Mouse (Mus musculus): ENCODE data around the gene Thsd4.

The Thsd4 gene

DNA sequence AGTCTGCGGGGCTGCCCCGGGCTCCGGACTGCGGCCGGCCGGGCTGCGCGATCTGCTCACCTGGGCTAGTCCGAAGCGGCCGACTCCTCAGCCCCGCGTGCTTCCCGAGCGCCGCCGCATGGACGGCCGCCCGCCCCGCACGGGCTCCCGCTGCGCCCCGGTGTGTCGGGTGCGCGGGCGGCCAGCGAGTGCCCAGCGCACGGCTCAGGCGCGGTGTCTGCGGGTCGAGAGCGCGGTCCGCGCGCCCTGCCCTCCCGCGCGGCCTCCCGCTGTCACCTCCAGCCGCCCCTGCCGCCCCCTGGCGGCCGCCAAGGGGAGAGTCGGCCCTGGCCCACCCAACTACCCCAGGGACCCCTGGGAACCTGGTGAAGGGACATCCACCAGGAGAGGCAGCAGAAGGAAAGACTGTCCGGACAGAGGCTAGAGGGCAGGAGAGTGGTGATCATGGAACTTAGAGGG is at the start of gene Thsd4:
Gene Thsd4 (minus strand): TSS at position 241 of the 459 bp plus-strand sequence.
- DNase-seq: peak; percentile 47

DNA sequence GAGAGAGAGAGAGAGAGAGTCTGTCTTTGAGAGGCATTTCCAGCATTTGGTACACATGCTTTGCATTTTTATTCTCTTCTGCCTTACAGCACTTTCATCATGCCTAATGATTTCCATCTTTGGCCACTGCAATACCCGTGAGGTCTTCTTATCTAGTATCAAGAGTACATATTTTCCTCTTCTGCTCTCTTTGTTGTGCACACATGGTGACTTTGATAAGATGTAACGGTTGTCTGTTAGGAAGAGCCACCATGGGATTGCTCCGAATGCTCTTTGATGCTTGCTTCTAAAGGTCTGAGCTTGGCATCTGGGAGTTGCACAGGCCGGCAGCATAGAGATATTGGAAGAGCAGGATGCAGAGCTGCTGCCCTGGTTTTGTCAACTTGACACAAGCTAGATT is 49.2 kb upstream of the Thsd4 start:
- DNase-seq: no peak

DNA sequence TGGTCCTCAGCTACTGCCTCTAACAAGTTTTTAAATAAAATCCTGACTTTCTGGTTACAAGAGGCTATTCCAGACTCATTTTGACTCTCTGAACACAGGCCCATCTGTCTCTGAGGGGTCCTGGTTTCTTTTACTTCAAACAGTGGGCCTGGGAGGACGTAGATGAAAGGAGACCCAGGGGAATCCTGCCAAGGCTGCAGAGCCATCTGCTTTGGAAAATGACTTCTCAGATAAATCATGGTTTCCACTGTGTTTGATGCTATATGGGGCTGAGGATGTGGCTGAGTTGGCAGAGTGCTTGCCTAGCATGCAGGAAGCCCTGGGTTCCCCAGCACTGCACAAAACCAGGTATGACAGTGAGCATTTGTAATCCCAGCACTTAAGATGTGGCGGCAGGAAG is 47.5 kb upstream of the Thsd4 start:
- no peak for DNase-seq

DNA sequence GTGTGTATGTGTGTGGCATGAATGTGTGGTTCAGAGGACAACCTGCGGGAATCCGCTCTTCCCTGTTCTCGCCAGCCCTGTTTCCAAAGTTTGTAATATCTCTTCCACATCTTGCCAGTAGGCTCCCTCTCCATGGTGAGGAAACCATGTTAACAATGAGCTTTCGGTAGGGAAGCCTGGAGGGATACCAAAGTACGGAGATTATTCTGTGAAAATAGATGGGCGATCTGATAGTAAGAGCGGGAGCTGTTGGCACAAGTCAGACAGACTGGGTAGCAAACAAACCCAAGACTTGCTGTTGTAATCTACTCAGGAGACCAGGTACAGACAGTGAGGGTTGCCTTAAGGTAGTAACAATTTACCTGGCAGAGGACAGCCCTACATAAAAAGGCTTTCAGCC is 42.0 kb upstream of the Thsd4 start:
- no peak for DNase-seq

DNA sequence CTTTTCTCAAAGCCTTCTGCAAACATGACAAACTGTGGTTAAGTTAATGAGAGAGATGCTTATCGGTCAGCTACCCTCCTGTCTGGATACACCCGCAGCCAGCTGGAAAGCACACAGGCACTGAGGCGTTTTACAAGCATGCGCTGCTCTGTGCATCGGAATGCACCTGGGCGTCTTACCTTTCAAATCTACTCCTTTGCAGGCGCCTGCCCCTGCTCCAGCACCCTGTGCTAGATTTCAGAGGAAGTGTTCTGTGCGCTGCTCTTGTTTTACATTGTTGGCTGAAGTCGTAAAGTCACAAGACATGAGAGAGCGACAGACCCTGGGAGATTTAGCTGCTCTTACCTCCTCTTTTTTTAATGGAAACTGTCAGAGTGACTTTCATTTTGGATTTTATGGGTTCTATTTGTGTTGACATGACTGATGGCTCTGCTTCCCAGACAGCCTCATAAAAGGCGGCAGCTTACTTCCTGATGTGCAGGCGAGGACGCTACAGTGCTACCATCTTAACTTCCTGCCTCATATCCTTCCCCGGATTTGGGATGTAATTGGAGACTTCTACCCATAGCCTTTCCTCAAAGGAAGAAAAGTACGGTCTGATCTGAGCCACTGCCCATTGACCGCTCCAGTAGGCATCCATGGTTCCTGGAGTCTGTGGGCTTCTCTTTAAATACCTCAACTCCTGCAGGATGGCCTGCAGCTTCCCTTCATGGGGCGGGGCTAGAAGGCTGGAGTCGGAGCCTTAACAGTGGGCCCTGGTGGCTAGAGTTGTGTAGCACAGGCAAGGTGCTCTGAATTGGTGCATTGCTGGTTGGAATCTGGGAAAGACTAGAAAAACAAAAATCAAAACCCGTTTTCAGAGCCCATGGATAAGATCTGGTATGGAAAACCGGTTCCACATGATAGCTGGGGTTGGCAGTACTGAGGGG is 40.9 kb upstream of the Thsd4 start:
- peak; percentile 28 for DNase-seq

DNA sequence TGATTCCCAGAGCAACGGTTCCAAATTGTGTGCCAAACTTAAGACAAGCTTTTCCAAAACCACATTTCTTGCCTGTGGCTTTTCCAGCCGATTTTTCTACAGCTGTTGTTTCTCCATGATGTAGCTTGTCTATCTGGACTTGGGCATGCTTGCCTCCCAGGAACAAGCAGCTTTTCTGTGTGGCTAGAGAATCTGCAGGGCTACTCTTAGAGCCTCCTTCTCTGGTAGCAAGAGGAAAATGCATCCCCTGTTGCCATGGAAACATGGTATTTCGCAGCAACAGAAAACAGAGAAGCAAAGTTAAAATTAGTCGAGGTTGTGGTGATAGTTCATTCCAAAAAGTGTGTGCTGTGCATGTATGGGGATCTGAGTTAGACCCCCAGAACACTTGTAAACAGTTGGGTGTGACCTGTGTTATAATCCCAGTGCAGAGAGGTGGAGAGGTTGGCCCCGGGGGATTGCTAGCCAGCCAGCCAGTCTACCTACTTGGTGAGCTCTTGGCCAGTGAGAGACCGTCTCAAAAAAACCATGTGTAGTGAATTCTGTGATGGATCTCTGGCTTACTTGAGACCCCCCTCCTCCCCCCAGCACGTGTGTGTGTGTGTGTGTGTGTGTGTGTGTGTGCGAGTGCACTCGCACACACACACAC is 39.9 kb upstream of the Thsd4 start:
- no peak for DNase-seq

DNA sequence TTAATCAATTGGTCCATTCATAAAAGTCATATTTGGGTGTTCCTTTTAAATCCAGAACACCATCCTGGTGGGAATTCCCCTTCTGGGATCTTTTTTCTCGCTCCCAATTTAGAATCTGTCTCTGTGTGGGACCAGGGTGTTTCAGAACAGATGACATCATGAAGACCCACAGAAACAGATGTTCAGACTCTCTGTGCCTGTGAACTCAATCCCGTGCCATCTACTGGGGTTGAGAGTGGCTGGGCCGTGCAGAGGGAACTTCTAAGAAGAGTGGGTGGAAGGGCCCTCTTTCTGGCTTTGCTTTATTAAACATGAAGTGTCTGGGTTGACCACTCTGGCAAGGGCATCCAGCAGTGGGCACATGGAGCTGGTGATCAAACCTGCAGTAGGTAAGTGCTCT is 36.7 kb upstream of the Thsd4 start:
- DNase-seq: no peak

DNA sequence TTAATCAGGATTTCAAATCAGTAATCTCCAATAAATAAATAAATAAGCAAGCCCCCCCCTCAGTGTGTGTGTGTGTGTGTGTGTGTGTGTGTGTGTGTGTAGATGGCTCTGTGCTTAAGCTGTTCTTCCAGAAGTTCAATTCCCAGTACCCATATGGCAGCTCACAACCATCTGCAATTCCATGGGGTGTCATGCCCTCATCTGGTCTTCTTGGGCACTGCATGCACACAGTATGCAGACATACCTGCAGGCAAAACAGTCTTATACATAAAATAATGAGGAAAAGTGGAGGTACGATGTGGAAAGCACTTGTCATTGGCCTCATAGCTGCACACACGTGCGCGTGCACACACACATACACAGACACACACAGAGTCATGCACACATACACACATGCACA is 29.4 kb upstream of the Thsd4 start:
- no peak for DNase-seq

DNA sequence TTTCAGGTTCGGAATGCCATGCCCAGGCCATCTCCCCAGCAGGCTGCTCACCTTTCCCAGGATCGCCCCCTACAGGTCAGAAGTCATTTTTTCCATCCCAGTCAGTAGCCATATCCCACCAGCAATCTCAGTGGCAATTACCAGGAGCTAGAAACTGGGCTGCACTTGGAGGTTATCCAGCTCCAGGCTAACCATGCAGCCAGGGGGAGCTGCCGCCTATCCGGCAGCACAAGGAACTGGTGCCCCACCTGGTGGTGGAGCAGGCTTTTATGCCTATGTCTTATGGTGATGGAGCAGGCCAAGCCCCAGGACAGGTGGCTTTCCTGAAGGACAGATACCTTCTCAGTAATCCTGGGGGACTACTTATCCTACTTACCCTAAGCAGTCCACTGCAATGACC is 26.3 kb upstream of the Thsd4 start:
- peak; percentile 52 for DNase-seq

DNA sequence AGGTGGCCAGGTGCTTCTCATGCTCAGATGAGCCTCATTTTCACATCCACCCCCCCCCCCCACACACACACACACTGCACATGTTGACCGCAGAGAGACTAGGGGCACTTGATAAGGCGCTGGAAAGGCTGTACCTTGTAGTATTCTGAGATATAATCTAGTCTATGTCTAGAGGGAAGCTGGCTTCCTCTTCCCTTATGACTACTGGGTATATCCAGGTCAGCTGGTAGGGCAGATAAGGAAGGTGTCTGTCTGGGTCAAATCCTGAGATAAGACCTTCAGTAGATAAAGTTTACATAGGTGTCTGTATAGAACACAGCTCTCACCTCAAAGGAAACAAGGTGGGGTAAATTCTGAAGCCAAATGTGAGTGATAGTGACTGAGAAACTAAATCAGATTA is 24.3 kb upstream of the Thsd4 start:
- peak; percentile 9 for DNase-seq

DNA sequence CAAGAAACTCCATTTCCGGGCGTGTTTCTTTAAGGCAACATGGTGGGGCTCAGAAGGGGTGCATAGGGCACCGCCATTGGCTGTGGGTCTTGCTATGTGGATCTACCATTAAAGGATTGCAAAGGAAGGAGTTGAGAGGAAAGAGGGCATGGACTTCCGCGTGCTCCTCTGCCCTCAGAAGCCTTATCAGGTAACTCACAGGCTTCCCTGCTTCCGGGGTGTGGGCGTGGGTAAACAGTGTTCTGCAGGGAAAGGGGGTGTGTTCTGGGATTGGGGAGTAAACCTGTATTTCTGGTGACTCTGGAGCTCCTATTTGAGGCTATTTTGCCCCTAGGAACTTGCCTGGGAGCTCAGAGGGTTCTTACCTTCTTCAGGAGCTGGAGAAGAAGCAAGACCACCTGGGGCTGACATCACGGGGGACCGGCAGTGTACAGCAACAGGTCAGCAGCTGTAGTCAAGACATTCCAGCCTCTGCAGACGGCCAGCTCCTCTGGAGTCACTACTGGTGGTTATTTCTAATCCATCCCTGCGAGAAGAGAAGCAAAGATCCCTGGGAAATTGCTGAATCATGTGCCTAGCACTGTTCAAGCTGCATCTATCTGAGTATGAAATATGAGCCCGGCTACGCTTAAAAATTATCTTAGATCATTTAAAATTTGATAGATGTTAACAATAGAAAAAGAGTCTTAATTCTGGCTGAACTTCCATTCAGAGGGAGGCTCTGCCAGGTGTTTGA is 23.7 kb upstream of the Thsd4 start:
- peak; percentile 63 for DNase-seq

DNA sequence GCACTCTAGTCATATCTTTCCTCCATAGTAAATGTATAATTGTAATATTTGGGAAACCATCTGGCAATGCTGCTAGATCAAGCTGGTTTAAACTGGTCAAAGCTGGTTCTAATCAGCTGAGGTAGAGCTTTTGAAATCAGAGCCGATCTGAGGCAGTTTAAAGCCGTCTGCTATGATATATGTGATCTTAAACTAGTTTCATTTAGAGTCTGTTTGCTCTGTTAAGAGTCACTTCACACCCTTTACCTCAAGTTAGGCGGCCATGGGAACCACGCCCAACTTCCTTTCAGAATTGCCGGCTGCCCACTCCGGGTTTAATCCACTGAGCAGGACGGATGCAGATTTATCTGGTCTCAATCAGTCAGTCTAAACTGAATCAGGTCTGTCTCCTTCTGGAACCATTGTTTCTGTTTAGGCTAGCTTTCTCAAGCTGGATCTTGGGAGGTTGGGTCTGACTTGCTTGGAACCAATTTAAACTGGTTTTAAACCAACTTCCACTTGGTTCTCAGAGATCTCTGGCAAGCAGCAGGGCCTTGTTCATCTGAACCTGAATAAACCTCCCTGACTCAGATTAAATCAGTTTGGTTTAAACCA is 21.7 kb upstream of the Thsd4 start:
- no peak for DNase-seq

DNA sequence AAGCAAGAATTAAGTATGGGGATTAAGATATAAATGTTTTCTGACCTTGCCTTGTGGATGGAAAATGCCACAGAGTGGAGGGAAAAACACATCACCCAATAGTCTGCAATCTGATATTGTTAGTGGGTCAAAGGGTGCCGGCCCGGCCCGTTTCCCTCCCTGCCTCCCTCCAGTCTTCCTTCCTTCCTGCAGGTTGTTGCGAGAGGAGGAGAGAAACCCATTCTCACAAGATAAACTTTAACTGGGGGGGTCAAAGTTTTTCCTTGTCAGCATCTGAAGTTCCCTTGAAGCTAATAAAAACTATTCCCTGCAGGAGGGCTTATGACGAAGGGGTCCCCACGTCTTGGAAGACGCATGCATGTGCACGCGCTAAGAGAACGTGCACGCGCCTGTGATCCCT is 8.5 kb upstream of the Thsd4 start:
- DNase-seq: no peak

DNA sequence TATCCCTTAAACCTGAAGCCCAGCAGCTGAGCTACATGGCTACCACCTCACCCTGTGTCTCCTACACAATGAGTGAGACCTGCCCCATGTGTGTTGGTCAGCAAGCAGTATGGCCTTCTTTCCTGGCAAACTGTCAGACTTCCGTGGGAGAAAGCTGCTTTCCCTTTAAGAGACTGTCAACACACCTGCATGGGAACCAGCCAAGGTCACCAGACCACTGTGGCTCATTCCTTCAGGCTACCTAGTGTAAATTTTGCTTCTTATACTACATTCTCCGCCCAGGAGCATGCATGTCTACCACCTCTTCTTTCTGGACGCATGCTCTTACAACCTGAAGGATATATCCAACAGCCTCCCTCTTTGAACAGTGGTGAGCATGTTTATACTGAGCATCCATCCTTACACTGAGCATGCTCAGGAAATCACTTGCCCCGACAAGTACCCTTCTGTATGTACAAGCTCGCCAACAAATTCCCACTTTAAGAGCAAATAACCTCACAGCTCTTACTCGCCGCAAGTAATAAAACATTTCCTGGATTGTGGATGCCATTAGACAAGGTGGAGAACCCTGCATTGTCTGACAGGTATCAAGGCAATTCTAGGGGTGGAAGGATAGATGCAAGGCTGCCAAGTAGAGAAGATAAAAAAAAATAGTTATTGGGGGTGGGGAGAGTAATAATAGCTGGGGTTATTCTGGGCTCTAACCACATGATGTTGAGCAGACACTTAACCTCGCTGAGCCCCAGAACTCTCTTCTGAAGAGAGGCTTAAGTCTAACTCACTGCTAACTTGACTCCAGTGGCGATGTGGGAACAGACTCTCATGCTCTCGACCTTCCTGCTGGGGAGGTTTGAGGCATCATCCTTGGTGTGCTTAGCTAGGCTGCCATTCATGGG is 7.8 kb upstream of the Thsd4 start:
- DNase-seq: no peak

DNA sequence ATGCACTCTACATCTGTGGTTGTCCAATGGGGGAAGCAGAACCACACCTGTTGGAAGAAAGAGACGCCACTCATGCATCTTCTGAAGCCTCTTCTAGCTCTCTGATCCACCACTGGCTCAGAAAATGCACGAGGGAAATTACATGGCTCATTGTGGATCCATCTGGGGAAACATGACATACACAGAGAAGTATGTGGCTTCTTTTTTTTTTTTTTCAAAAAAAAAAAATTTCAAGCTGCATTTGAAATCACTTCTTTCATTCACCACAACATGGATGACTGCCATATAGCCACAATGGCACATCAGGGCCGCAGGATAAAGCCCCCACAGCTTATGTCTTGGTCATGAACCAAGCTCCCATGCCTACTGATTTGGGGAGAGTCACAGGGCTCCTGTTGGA is 6.4 kb upstream of the Thsd4 start:
- DNase-seq: no peak

DNA sequence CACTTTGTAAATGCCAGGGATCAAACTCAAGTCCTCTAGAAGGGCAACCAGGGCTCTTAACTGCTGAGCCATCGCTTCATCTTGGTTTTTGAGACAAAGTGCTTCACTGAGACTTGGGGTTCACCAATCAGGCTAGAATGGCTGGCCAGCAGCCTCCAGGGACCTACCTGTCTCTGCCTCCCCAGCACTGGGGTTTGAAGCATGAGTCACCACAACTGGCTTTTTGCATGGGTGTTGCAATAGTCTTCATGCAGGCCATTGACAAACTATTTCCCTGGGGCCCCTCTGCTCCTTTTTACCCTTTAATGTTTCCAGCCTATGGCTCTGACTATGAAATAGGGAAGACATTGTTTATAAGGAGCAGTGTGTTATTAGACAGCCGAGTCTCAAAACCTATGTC is 6.0 kb upstream of the Thsd4 start:
- no peak for DNase-seq

DNA sequence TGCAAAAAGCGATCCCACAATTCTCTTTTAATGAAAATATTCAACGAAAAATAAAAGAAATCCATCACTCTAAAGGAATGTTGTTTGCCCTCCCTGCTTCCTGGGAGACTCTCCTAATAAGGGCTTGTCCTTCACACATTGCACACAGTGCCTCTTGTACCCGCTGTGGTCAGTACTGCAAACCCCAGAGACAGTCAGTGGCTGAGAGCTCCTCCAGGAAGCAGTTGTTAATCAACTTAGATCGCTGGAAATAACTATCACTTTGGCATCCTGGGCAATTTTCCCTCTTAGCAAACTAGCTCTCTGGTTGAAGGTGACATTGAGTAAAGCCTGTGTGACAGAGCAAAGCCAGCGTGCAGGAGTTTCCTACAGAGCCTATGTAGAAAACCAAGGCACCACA is 5.2 kb upstream of the Thsd4 start:
- no peak for DNase-seq

DNA sequence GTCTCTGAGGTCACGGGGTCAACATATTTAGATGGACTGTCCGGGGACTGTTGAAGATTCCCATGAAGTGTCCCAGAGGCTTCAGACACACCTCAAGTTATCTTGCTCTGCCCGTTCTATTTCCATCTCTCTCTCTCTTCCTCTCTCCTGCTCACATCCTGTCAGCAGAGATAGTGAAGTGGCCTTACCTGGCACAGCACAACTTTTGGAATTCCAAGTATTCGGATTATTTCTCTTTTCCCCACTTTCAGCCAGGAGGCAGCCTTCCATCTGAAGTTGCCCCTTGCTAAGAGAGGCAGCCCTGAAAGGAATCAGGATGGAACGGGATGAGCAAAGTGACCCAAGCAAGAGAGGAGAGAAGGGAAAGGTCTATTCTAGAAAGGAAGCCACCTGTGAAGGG is 4.3 kb upstream of the Thsd4 start:
- DNase-seq: no peak

DNA sequence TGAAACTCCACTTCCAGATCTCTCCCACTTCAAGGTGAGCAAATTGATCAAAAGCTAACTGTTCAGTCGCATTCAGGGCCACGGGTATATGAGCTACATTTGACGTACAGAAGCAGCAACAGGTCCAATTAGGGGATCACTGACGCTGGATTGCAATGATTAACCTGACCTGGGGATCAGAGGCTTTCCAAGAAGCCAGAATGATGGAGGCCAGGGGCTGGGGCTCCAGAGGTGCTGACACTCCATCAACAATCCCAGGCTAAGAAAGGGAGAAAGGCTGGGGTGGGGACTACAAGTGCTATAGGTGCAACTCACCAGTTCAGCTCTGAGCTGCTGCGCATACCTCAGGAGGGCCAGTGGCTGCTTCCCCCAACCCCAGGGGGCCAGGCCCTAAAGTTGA is 703 bp downstream of the Thsd4 start:
- DNase-seq: no peak

DNA sequence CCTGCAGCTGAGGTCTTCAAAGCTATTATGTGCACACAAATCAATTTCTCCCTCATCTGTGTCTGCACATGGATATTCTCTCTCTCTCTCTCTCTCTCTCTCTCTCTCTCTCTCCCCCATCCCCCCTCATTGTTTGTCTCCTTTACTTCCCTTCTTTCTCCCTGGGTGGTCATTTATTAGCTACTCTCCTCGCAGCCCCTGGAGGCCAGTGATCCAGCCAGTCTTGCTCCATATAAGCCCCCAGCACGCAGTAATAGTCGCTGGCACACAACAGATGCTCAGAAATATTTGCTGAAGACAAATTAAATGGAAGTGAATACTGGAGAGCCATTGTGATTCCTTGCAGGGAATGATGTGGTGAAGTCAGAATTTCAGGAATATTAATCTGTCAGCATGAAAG is 2.2 kb downstream of the Thsd4 start:
- no peak for DNase-seq

DNA sequence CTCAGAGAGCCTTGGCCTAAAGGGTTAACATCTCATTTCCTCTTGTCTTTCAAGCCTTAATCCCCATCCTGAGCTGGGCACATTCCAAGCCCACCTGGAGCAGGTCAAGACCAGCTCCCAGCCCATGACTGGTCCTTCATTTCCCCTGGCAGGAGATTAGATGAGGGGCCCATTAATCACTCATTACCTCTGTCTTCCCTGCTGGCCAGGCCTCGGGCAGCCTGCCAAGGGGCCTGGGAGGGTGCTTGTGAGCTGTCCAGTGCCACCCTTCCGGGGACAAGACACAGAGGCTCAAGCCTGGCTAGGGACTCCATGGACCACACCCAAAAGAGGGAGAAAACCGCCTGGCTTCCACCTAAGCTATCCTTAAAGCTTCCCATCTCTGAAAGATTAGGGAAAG is 3.6 kb downstream of the Thsd4 start:
- DNase-seq: no peak

DNA sequence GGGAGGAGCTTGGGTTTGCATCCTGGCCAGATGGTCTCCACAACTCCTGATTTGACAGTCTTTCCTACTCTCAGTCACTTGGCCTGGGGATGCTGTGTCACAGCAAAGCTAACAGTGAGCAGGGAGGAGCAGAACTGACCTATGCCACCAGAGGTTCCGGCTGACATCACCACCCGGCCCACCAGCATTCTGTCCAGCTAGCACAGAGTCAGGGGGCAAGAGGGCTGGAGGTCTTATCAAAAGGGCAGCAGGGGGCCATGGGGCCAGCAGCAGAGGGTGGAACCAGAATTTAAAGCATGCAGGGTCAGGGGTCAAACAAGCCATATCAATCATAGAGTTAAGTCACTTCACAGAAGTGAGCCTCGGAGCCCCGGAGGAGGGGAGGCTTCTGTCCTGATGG is 4.7 kb downstream of the Thsd4 start:
- DNase-seq: no peak

Data from liver (tissue).